ENCODE assay signal across 9 mouse cellular contexts in the genomic region with DNA sequence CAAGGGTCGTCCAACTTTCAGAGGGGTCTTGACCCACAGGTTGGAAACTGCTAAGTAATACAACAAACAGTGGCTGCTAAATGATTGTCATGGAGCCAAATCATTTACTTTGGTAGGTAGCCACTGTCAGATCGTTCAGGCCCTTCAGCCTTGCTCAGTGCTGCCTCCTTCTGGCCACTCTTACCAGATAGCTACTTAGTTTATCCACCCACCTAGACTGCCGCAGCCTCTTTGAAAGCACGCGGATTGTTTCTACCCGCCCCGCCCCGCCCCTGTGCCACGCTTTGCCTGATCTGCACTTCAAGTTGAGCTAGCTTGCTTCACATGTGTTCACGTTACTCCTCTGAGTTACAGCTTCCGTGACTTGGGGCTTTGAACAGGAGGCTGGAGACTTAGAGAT. TPM values are rescaled to one million over a fixed set of nuclear protein-coding genes. Genes with fewer than 3 reads are reported as not detected.
DNase-seq lines count a peak whose midpoint lies in the region; ATAC-seq and TF ChIP-seq lines count a peak whose summit lies in the region.
"Had no signal": no experiment of that assay in that cellular context is flagged by ENCODE, and none has a peak within 500 bp of the region (broad histone marks: within the 10 kb centered on the region; RNA-seq: fewer than 3 reads in every experiment).

No protein-coding gene starts in this region.

- DNase-seq in gastrocnemius, adult 2 months = no peak
- DNase-seq in gastrocnemius, adult 18-20 months (ENCODE audit: low spot score) = no peak
- peak; percentile 3 for DNase-seq in thymus, adult 2 months
- DNase-seq in thymus, postnatal 36 days = no peak
- peak; percentile 68 for DNase-seq in embryonic facial prominence, embryonic 11.5 days (ENCODE audit: low spot score)
- DNase-seq in lung, postnatal 14 days = peak; percentile 35
- no peak for DNase-seq in spleen, postnatal 14 days (ENCODE audit: low spot score in 2 of 2)
- no peak for DNase-seq in left cerebral cortex, adult 18-20 months (ENCODE audit: low spot score in 2 of 2)

- intact Hi-C loops in gastrocnemius, adult 2 months (cut with DNase I) = no loop called here

- H3K9me3 ChIP-seq in embryonic facial prominence, embryonic 11.5 days (replicated peaks; ENCODE audit: control insufficient read depth, low read length) = no peaks in the 10 kb centered on the region
- H3K9me3 ChIP-seq: lung, embryonic 15.5 days had no signal

- no peak overlapping the region for H3K4me3 ChIP-seq in gastrocnemius, adult 2 months
- no peak overlapping the region for H3K4me3 ChIP-seq in thymus, adult 2 months (ENCODE audit: control insufficient read depth, insufficient read depth, low read length)
- no peak overlapping the region for H3K4me3 ChIP-seq in embryonic facial prominence, embryonic 11.5 days (ENCODE audit: low read depth, low read length)
- H3K4me3 ChIP-seq: lung, embryonic 15.5 days had no signal

- no peak overlapping the region for H3K4me2 ChIP-seq in embryonic facial prominence, embryonic 11.5 days (ENCODE audit: low read depth, low read length)
- H3K4me2 ChIP-seq: lung, embryonic 15.5 days had no signal

- ATAC-seq in embryonic facial prominence, embryonic 11.5 days (replicated peaks; ENCODE audit: insufficient number of reproducible peaks, low FRiP score, low TSS enrichment, low read depth) = no peak

- 27% methylated on average over 11 of the region's 11 CpGs for WGBS in thymus, adult 2 months
- 23% methylated on average over 11 of the region's 11 CpGs for WGBS in embryonic facial prominence, embryonic 11.5 days

- no peaks in the 10 kb centered on the region for H3K27me3 ChIP-seq in thymus, adult 2 months (ENCODE audit: control insufficient read depth, insufficient read depth, low read length)
- H3K27me3 ChIP-seq in embryonic facial prominence, embryonic 11.5 days (ENCODE audit: control insufficient read depth, insufficient read depth, low read length) = no peaks in the 10 kb centered on the region

- no peak for TF ChIP-seq POLR2A in thymus, adult 2 months (IDR thresholded peaks at IDR 0.05; ENCODE audit: control insufficient read depth, extremely low read depth, insufficient read depth, low read length, poor library complexity)

- no peak overlapping the region for H3K27ac ChIP-seq in gastrocnemius, adult 2 months
- H3K27ac ChIP-seq in thymus, adult 2 months (ENCODE audit: control insufficient read depth, insufficient read depth, low read length) = no peak overlapping the region
- no peak overlapping the region for H3K27ac ChIP-seq in embryonic facial prominence, embryonic 11.5 days (replicated peaks; ENCODE audit: low read depth, low read length)
- H3K27ac ChIP-seq: lung, embryonic 15.5 days had no signal

- no peaks in the 10 kb centered on the region for H3K36me3 ChIP-seq in thymus, adult 2 months (ENCODE audit: control insufficient read depth, insufficient read depth, low read length)
- no peaks in the 10 kb centered on the region for H3K36me3 ChIP-seq in embryonic facial prominence, embryonic 11.5 days (replicated peaks; ENCODE audit: control insufficient read depth, insufficient read depth, low read depth, low read length)
- H3K36me3 ChIP-seq: lung, embryonic 15.5 days had no signal

- peak; percentile 40; the same call in 1 of the 2 replicates for TF ChIP-seq CTCF in gastrocnemius, adult 2 months (IDR thresholded peaks at IDR 0.05)
- no peak for TF ChIP-seq CTCF in thymus, adult 2 months (IDR thresholded peaks at IDR 0.05; ENCODE audit: borderline replicate concordance, control insufficient read depth, extremely low read depth, insufficient read depth, low read length, poor library complexity)

- no peak overlapping the region for H3K9ac ChIP-seq in embryonic facial prominence, embryonic 11.5 days (replicated peaks; ENCODE audit: low read length)
- H3K9ac ChIP-seq: lung, embryonic 15.5 days had no signal

- no peaks in the 10 kb centered on the region for H3K4me1 ChIP-seq in thymus, adult 2 months (replicated peaks; ENCODE audit: control insufficient read depth, insufficient read depth, low read length)
- no peaks in the 10 kb centered on the region for H3K4me1 ChIP-seq in embryonic facial prominence, embryonic 11.5 days (ENCODE audit: control insufficient read depth, insufficient read depth, low read length)
- H3K4me1 ChIP-seq: lung, embryonic 15.5 days had no signal

RNA-seq across cellular contexts. Expression of gene Mbl2, which starts 14.6 kb away (rescaled TPM):
- total RNA-seq in gastrocnemius, adult 2 months (2021) = not detected
- total RNA-seq in gastrocnemius, adult 18-20 months (2021) = under 1 TPM in 1 of 2 experiments, not detected in 1; 0.21 TPM
- 0.22 and 0.85 TPM in 2 replicates for polyA plus RNA-seq in thymus, adult 2 months (2012; rRNA removed)
- polyA plus RNA-seq in embryonic facial prominence, embryonic 11.5 days (2014; fragmentation: Nextera tagmentation; extraction: Ambion mirVana) = not detected in 2 replicates
- not detected for total RNA-seq in left cerebral cortex, adult 18-20 months (2021)
- polyA plus RNA-seq: lung, embryonic 15.5 days had no signal

Comparison
In these comparisons a context has a peak if more than half of its experiments do, and no peak if none do; other contexts are left out.
1. DNase-seq: peak in thymus, adult 2 months (single experiment), embryonic facial prominence, embryonic 11.5 days (single experiment) and lung, postnatal 14 days (single experiment); none in gastrocnemius, adult 2 months (single experiment), gastrocnemius, adult 18-20 months (single experiment), thymus, postnatal 36 days (0 of 2), spleen, postnatal 14 days (0 of 2) and left cerebral cortex, adult 18-20 months (0 of 2).